15 mouse cellular contexts compared by ENCODE assay signal in the genomic region with DNA sequence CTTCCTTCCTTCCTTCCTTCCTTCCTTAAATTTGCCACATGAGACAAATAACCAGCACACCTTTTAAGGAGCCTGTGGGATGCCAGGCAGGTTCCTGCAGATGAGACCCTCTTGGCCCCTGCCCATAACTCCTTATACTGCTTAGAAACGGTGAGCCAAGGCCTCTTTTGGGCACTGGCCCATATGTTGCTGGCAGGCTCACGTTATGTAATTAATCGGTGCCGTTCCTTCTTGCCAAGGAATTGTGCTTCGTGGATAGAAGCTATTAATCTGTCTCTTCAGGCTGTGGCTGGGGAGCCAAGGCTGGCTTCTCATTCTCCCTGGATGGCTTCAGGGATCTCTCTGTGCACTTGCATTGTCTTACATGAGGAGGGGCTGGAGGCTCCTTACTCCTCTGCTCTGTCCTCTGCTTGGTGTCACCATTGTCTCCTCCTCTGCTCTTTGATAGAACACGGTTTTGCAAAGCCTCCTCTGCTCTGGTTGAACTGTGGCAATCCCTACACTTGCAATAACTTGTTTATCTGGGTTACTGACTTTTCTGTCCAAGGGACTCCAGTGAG. TPM values are rescaled to one million over a fixed set of nuclear protein-coding genes. Genes with fewer than 3 reads are reported as not detected.
DNase-seq lines count a peak whose midpoint lies in the region; ATAC-seq lines count a peak whose summit lies in the region.
"Had no signal": no experiment of that assay in that cellular context is flagged by ENCODE, and none has a peak within 500 bp of the region (broad histone marks: within the 10 kb centered on the region; RNA-seq: fewer than 3 reads in every experiment).

No protein-coding gene starts in this region.

- no peak overlapping the region for H3K4me3 ChIP-seq in hindbrain, embryonic 15.5 days
- no peak overlapping the region for H3K4me3 ChIP-seq in hindbrain, embryonic 13.5 days
- H3K4me3 ChIP-seq in intestine, embryonic 16.5 days (ENCODE audit: low read length): no peak overlapping the region
- H3K4me3 ChIP-seq: liver, embryonic 12.5 days; midbrain, embryonic 12.5 days; neural tube, embryonic 15.5 days had no signal

- no peak overlapping the region for H3K9ac ChIP-seq in hindbrain, embryonic 15.5 days
- H3K9ac ChIP-seq in hindbrain, embryonic 13.5 days: no peak overlapping the region
- no peak overlapping the region for H3K9ac ChIP-seq in intestine, embryonic 16.5 days (ENCODE audit: low read depth, low read length)
- H3K9ac ChIP-seq: liver, embryonic 12.5 days; midbrain, embryonic 12.5 days; neural tube, embryonic 15.5 days had no signal

- H3K27ac ChIP-seq in hindbrain, embryonic 15.5 days (replicated peaks): no peak overlapping the region
- no peak overlapping the region for H3K27ac ChIP-seq in hindbrain, embryonic 13.5 days
- H3K27ac ChIP-seq in intestine, embryonic 16.5 days (ENCODE audit: low read length): no peak overlapping the region
- H3K27ac ChIP-seq: liver, embryonic 12.5 days; midbrain, embryonic 12.5 days; neural tube, embryonic 15.5 days had no signal

- no peaks in the 10 kb centered on the region for H3K9me3 ChIP-seq in hindbrain, embryonic 15.5 days
- H3K9me3 ChIP-seq in hindbrain, embryonic 13.5 days: no peaks in the 10 kb centered on the region
- H3K9me3 ChIP-seq in intestine, embryonic 16.5 days (ENCODE audit: control insufficient read depth, low read length): no peaks in the 10 kb centered on the region
- H3K9me3 ChIP-seq: midbrain, embryonic 12.5 days; neural tube, embryonic 15.5 days had no signal

- peaks cover 3% of the 10 kb centered on the region; the same call in 1 of the 2 replicates for H3K4me1 ChIP-seq in hindbrain, embryonic 15.5 days (replicated peaks)
- peaks cover 7% of the 10 kb centered on the region; the same call in 1 of the 2 replicates for H3K4me1 ChIP-seq in hindbrain, embryonic 13.5 days (replicated peaks)
- H3K4me1 ChIP-seq in intestine, embryonic 16.5 days (ENCODE audit: control insufficient read depth, insufficient read depth, low read length): no peaks in the 10 kb centered on the region
- H3K4me1 ChIP-seq: liver, embryonic 12.5 days; midbrain, embryonic 12.5 days had no signal

- no peaks in the 10 kb centered on the region for H3K27me3 ChIP-seq in hindbrain, embryonic 15.5 days
- no peaks in the 10 kb centered on the region for H3K27me3 ChIP-seq in hindbrain, embryonic 13.5 days
- H3K27me3 ChIP-seq in intestine, embryonic 16.5 days (replicated peaks; ENCODE audit: control insufficient read depth, insufficient read depth, low read length): no peaks in the 10 kb centered on the region
- H3K27me3 ChIP-seq: midbrain, embryonic 12.5 days; neural tube, embryonic 15.5 days had no signal

- no peak overlapping the region for H3K4me2 ChIP-seq in hindbrain, embryonic 15.5 days
- H3K4me2 ChIP-seq in hindbrain, embryonic 13.5 days: no peak overlapping the region
- H3K4me2 ChIP-seq in intestine, embryonic 16.5 days (ENCODE audit: low read depth, low read length): no peak overlapping the region
- H3K4me2 ChIP-seq: liver, embryonic 12.5 days; midbrain, embryonic 12.5 days; neural tube, embryonic 15.5 days had no signal

- no peaks in the 10 kb centered on the region for H3K36me3 ChIP-seq in hindbrain, embryonic 15.5 days
- no peaks in the 10 kb centered on the region for H3K36me3 ChIP-seq in hindbrain, embryonic 13.5 days
- no peaks in the 10 kb centered on the region for H3K36me3 ChIP-seq in intestine, embryonic 16.5 days (ENCODE audit: control insufficient read depth, insufficient read depth, low read length)
- H3K36me3 ChIP-seq: liver, embryonic 12.5 days; midbrain, embryonic 12.5 days; neural tube, embryonic 15.5 days had no signal

- peak; percentile 17 to 63 for DNase-seq in adrenal gland, adult (ENCODE audit: inconsistent age in 2 of 2, low spot score in 1 of 2)
- DNase-seq in adrenal gland, adult 18-20 months (ENCODE audit: low spot score in 2 of 2): no peak
- DNase-seq in ovary, postnatal 14 days (ENCODE audit: low spot score): peak; percentile 27
- DNase-seq in ovary, adult 18-20 months (ENCODE audit: low spot score): no peak
- peak; percentile 17 to 44 for DNase-seq in layer of hippocampus, adult 8-10 months (ENCODE audit: low spot score in 2 of 2)
- DNase-seq: embryo, embryonic 11 days; kidney, adult 8-10 months; lung, postnatal 14 days had no signal

- ATAC-seq in hindbrain, embryonic 15.5 days (ENCODE audit: low FRiP score, low read depth): peak; percentile 67
- no peak for ATAC-seq in hindbrain, embryonic 13.5 days (ENCODE audit: low FRiP score)
- no peak for ATAC-seq in intestine, embryonic 16.5 days
- ATAC-seq: liver, embryonic 12.5 days had no signal

- WGBS in hindbrain, embryonic 15.5 days: 40% methylated on average over 6 of the region's 6 CpGs
- 51% methylated on average over 6 of the region's 6 CpGs for WGBS in hindbrain, embryonic 13.5 days
- WGBS in intestine, embryonic 16.5 days: 61% methylated on average over 6 of the region's 6 CpGs

RNA-seq across cellular contexts. Expression of gene Shank2, which starts 57.2 kb away (rescaled TPM):
- total RNA-seq in adrenal gland, adult 18-20 months (2021): 10 to 100 TPM in 1 of 2 experiments, 1 to 10 TPM in 1; 8.1 to 18.5 TPM
- 8.8 and 10.2 TPM in 2 replicates for polyA plus RNA-seq in hindbrain, embryonic 15.5 days (2015; fragmentation: Nextera tagmentation; extraction: Ambion mirVana)
- 6.5 and 6.8 TPM in 2 replicates for polyA plus RNA-seq in hindbrain, embryonic 13.5 days (2015; fragmentation: Nextera tagmentation; extraction: Ambion mirVana)
- total RNA-seq in layer of hippocampus, adult 8-10 months (2022): 100 to 1,000 TPM; 100 to 137 (median 119) TPM
- 1.0 and 1.2 TPM in 2 replicates for polyA plus RNA-seq in intestine, embryonic 16.5 days (2015; fragmentation: Nextera tagmentation; extraction: Ambion mirVana)
- total RNA-seq: granulocyte monocyte progenitor cell, adult 5-6 weeks had no signal

Comparison
In these comparisons a context has a peak if more than half of its experiments do, and no peak if none do; other contexts are left out.
1. DNase-seq: peak in adrenal gland, adult (2 of 2), ovary, postnatal 14 days (single experiment) and layer of hippocampus, adult 8-10 months (2 of 2); none in adrenal gland, adult 18-20 months (0 of 2) and ovary, adult 18-20 months (single experiment).